Mouse (Mus musculus): ENCODE measurements around the gene Kalrn. TPM values are rescaled to one million over a fixed set of nuclear protein-coding genes. Genes with fewer than 3 reads are reported as not detected.

Kalrn gene
- polyA plus RNA-seq, 1 experiment from 2014 or later = 10.0 TPM

- Histone ChIP-seq H3K4me3 (replicated peaks) (no peak overlapping the region), H3K4me1 (replicated peaks) (no peaks in the 10 kb centered on the region), H3K36me3 (replicated peaks) (no peaks in the 10 kb centered on the region), H3K9me3 (replicated peaks) (no peaks in the 10 kb centered on the region), H3K27ac (replicated peaks) (no peak overlapping the region), H3K4me2 (no peak overlapping the region), H3K27me3 (0 out of 2 replicates have a peak, but pooled peaks cover 3% of the 10 kb centered on the region), H3K9ac (no peak overlapping the region)
- 59% methylated on average over 5 of the region's 5 CpGs for WGBS (ENCODE audit: insufficient replicate concordance)
- ATAC-seq (ENCODE audit: insufficient read depth) = no peak
Observed at GRCm38 (mm10) chr16:34430131-34430530, 143.2 kb downstream of the Kalrn start.

DNA sequence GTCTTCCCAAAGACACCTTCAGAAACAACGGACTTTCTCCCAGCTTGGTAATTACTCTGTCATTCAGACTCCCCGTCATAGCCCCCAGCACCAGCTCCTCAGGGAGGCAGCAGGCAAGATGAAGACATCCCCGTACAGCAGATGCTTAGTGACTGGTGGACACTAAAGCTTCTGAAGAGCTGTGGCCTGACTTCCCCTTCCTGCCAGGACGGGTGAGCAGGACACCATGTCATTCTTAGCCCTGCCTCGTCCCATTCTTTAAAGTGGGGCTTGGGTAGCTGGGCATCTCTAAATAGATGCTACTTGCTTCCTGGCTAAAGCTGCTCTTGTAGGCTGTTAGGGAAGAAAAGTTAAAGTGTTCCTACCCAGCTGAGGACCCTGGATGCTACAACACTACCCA, 145.7 kb downstream of the Kalrn start:
- Histone ChIP-seq H3K9ac (no peak overlapping the region), H3K36me3 (replicated peaks) (no peaks in the 10 kb centered on the region), H3K4me1 (replicated peaks) (no peaks in the 10 kb centered on the region), H3K4me2 (no peak overlapping the region), H3K27ac (replicated peaks) (no peak overlapping the region), H3K27me3 (0 out of 2 replicates have a peak, but pooled peaks cover 3% of the 10 kb centered on the region), H3K9me3 (replicated peaks) (no peaks in the 10 kb centered on the region), H3K4me3 (replicated peaks) (no peak overlapping the region)
- ATAC-seq (ENCODE audit: insufficient read depth) = no peak
- WGBS (ENCODE audit: insufficient replicate concordance) = 35% methylated on average over 5 of the region's 5 CpGs

DNA sequence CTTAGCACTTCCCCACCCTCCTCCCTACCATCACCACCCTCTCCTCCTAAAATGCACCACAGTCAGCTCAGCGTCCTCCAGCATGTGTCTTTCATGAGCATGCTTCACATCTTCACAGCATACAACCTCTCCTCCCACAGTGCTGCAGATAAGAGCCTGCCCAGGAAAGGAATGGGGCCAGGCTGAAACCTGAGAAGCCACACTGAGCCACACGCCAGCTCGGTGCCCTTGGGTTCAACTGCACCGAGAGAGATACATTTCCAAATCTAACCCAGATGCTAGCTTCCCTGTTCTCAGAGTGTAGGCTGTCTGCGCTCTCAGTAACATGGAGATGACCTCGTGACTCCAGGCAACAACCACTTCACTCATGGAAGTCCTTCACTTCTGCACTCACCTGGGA, 151.9 kb downstream of the Kalrn start:
- Histone ChIP-seq H3K36me3 (replicated peaks) (no peaks in the 10 kb centered on the region), H3K27ac (replicated peaks) (no peak overlapping the region), H3K9me3 (replicated peaks) (no peaks in the 10 kb centered on the region), H3K4me3 (replicated peaks) (no peak overlapping the region), H3K4me1 (replicated peaks) (no peaks in the 10 kb centered on the region), H3K27me3 (0 out of 2 replicates have a peak, but pooled peaks cover 3% of the 10 kb centered on the region), H3K9ac (no peak overlapping the region), H3K4me2 (no peak overlapping the region)
- WGBS (ENCODE audit: insufficient replicate concordance) = 30% methylated on average over 6 of the region's 6 CpGs
- ATAC-seq (ENCODE audit: insufficient read depth) = no peak

DNA sequence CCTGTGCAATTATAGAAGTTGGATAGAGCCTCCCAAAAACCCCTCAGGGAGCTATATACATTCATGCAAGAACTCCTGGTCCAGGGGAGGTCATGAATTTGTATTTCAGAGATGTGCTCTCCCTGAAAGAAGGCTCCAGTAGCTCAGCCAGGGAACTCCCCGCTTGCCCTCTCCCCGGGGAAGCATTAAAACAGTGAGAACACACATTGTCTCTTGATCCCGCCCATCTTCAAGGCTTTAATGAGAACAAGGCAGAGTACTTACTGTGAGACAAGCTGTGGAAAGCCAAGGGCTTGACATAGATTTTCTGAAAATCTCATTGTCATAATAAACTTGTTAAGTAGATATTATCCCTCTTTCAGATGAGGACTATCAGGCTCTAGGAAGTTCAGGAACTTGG, 155.4 kb downstream of the Kalrn start:
- Histone ChIP-seq H3K36me3 (replicated peaks) (no peaks in the 10 kb centered on the region), H3K4me1 (replicated peaks) (0 out of 2 replicates have a peak, but pooled peaks cover 5% of the 10 kb centered on the region), H3K27me3 (no peaks in the 10 kb centered on the region), H3K9me3 (replicated peaks) (no peaks in the 10 kb centered on the region), H3K9ac (no peak overlapping the region), H3K4me3 (replicated peaks) (no peak overlapping the region), H3K27ac (replicated peaks) (no peak overlapping the region), H3K4me2 (no peak overlapping the region)
- 64% methylated on average over 3 of the region's 3 CpGs for WGBS (ENCODE audit: insufficient replicate concordance)
- no peak for ATAC-seq (ENCODE audit: insufficient read depth)

DNA sequence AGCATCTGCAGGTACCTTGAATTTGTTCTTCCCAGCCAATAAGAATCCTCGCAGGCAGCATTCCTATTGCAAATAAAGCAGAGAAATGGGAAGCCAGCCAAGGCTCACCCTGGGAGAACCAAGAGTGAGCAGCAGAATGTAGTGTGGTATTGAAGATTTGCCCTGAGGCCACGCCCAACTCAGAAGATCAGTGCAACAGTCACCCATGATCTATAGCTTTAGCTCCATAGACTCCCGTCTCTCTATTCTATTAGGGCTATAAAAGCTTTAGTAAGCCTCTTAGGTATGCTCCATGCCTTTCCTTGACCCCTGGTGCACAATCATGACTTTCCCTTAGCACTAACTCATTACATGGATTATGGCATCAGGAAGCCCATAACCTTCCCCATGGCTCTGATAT, 155.9 kb downstream of the Kalrn start:
- no peaks in the 10 kb centered on the region for H3K9me3 ChIP-seq (replicated peaks)
- 0 out of 2 replicates have a peak, but pooled peaks cover 5% of the 10 kb centered on the region for H3K4me1 ChIP-seq (replicated peaks)
- 43% methylated on average over 3 of the region's 3 CpGs for WGBS (ENCODE audit: insufficient replicate concordance)
- H3K36me3 ChIP-seq (replicated peaks) = no peaks in the 10 kb centered on the region
- no peak overlapping the region for H3K4me3 ChIP-seq (replicated peaks)
- no peak for ATAC-seq (ENCODE audit: insufficient read depth)
- H3K9ac ChIP-seq = no peak overlapping the region
- H3K27me3 ChIP-seq = no peaks in the 10 kb centered on the region
- H3K4me2 ChIP-seq = no peak overlapping the region
- H3K27ac ChIP-seq (replicated peaks) = no peak overlapping the region

DNA sequence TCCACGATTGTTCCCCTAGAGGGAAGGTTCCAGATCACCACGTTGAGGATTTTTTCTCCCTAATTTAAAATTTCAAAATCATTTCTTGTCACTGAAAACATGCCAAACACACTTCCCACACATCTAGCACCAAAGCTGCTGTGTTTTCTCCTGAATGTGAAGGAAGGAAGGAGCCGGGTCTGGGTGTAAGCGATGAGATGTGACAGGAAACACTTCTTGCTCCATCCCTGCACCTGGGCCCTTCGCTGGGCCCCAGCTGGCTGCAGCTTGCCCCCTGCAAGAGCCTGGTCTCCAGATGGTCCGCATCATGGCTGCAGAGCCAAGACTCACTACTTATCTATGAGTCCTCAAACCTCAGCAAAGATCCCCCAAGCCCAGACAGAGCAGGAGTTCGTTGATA, 158.8 kb downstream of the Kalrn start:
- ATAC-seq (ENCODE audit: insufficient read depth) = no peak
- 0 out of 2 replicates have a peak, but pooled peaks cover 5% of the 10 kb centered on the region for H3K4me1 ChIP-seq (replicated peaks)
- 27% methylated on average over 7 of the region's 7 CpGs for WGBS (ENCODE audit: insufficient replicate concordance)
- H3K27me3 ChIP-seq = no peaks in the 10 kb centered on the region
- H3K36me3 ChIP-seq (replicated peaks) = no peaks in the 10 kb centered on the region
- H3K9me3 ChIP-seq (replicated peaks) = no peaks in the 10 kb centered on the region
- no peak overlapping the region for H3K4me3 ChIP-seq (replicated peaks)
- H3K4me2 ChIP-seq = no peak overlapping the region
- no peak overlapping the region for H3K9ac ChIP-seq
- H3K27ac ChIP-seq (replicated peaks) = no peak overlapping the region

DNA sequence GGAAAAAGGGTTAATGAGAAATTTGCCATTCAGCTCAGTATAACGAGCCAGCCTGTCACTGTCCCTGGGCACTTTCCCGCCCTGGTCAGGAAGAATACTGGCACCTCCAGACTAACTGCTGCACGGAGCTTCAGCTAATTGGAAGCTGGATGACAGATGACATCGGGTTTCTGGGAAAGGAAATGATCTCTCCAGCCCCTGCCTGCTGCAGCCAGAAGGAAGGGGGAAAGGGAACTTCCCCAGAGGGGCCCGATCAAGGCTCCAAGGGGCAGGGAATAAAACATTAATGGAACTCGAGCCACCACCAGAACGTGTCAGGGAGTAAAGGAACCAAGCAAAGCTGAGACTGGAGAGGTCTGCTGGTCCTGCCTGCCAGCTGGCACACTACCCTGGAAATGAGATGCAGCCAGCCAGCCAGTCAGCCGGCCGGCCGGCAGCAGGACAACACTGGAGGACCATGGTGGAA, 159.4 kb downstream of the Kalrn start:
- H3K27ac ChIP-seq (replicated peaks) = no peak overlapping the region
- H3K4me2 ChIP-seq = no peak overlapping the region
- 28% methylated on average over 10 of the region's 10 CpGs for WGBS (ENCODE audit: insufficient replicate concordance)
- H3K9me3 ChIP-seq (replicated peaks) = no peaks in the 10 kb centered on the region
- no peak for ATAC-seq (ENCODE audit: insufficient read depth)
- no peaks in the 10 kb centered on the region for H3K27me3 ChIP-seq
- no peak overlapping the region for H3K4me3 ChIP-seq (replicated peaks)
- H3K4me1 ChIP-seq (replicated peaks) = 0 out of 2 replicates have a peak, but pooled peaks cover 5% of the 10 kb centered on the region
- H3K9ac ChIP-seq = no peak overlapping the region
- no peaks in the 10 kb centered on the region for H3K36me3 ChIP-seq (replicated peaks)

- H3K9ac ChIP-seq = no peak overlapping the region
- no peaks in the 10 kb centered on the region for H3K9me3 ChIP-seq (replicated peaks)
- no peaks in the 10 kb centered on the region for H3K36me3 ChIP-seq (replicated peaks)
- H3K4me3 ChIP-seq (replicated peaks) = no peak overlapping the region
- 65% methylated on average over 8 of the region's 8 CpGs for WGBS (ENCODE audit: insufficient replicate concordance)
- H3K27ac ChIP-seq (replicated peaks) = no peak overlapping the region
- ATAC-seq (ENCODE audit: insufficient read depth) = no peak
- no peaks in the 10 kb centered on the region for H3K4me1 ChIP-seq (replicated peaks)
- H3K4me2 ChIP-seq = no peak overlapping the region
- no peaks in the 10 kb centered on the region for H3K27me3 ChIP-seq
Observed at GRCm38 (mm10) chr16:34407036-34407435, 166.3 kb downstream of the Kalrn start.

DNA sequence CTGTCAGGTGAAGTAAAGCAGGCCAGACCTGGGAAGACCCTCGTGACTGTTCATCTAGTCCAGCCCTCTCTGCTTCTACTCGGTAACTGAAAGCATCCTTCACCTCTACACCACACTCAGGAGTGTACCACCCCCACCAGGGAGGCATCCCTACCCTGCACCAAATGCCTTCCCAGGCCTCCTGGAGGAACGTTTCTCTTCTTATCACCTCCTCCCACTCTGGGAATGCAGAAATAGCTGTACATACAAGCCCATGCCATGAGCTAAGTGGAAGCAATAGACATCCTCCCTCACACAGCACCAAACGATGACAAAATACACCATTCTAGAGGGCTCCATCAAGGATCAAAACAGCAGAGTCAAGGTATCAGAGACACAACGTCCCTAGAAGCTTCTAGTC, 168.2 kb downstream of the Kalrn start:
- H3K27me3 ChIP-seq = no peaks in the 10 kb centered on the region
- H3K4me3 ChIP-seq (replicated peaks) = no peak overlapping the region
- H3K9me3 ChIP-seq (replicated peaks) = no peaks in the 10 kb centered on the region
- WGBS (ENCODE audit: insufficient replicate concordance) = 42% methylated on average over 5 of the region's 5 CpGs
- no peak overlapping the region for H3K4me2 ChIP-seq
- H3K9ac ChIP-seq = no peak overlapping the region
- ATAC-seq (ENCODE audit: insufficient read depth) = no peak
- H3K27ac ChIP-seq (replicated peaks) = no peak overlapping the region
- no peaks in the 10 kb centered on the region for H3K4me1 ChIP-seq (replicated peaks)
- no peaks in the 10 kb centered on the region for H3K36me3 ChIP-seq (replicated peaks)

DNA sequence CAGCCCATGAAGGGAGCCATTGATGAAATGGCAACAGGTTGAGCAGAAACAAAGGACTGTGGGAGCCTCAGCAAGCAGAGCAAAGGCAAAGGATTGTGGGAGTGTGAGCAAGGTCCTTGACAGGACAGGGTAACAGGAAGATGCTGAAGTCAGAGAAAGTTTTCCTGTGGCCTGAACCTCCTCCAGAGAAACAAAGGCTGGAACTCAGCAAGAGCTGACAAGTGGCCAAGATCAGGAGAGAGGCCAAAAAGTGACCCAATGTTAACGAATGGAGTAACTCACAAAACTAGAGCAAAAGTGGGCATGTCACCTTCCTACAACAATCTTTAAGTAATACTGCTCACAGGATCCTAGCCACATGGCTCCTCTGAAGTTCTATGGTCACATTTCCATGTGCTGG, 172.1 kb downstream of the Kalrn start:
- no peaks in the 10 kb centered on the region for H3K36me3 ChIP-seq (replicated peaks)
- no peaks in the 10 kb centered on the region for H3K9me3 ChIP-seq (replicated peaks)
- H3K4me3 ChIP-seq (replicated peaks) = no peak overlapping the region
- no peak overlapping the region for H3K4me2 ChIP-seq
- no peaks in the 10 kb centered on the region for H3K27me3 ChIP-seq
- no peak for ATAC-seq (ENCODE audit: insufficient read depth)
- no peak overlapping the region for H3K27ac ChIP-seq (replicated peaks)
- no peaks in the 10 kb centered on the region for H3K4me1 ChIP-seq (replicated peaks)
- 64% methylated on average over 1 of the region's 1 CpGs for WGBS (ENCODE audit: insufficient replicate concordance)
- H3K9ac ChIP-seq = no peak overlapping the region

- Histone ChIP-seq H3K27ac (replicated peaks) (no peak overlapping the region), H3K9ac (no peak overlapping the region), H3K4me3 (replicated peaks) (no peak overlapping the region), H3K27me3 (no peaks in the 10 kb centered on the region), H3K4me1 (replicated peaks) (no peaks in the 10 kb centered on the region), H3K36me3 (replicated peaks) (no peaks in the 10 kb centered on the region), H3K9me3 (replicated peaks) (no peaks in the 10 kb centered on the region), H3K4me2 (no peak overlapping the region)
- no peak for ATAC-seq (ENCODE audit: insufficient read depth)
- 38% methylated on average over 13 of the region's 13 CpGs for WGBS (ENCODE audit: insufficient replicate concordance)
Observed at GRCm38 (mm10) chr16:34400102-34400728, 173.1 kb downstream of the Kalrn start.

GRCm38 (mm10) chr16:34395221-34395811, 178.0 kb downstream of the Kalrn start:
- no peaks in the 10 kb centered on the region for H3K36me3 ChIP-seq (replicated peaks)
- ATAC-seq (ENCODE audit: insufficient read depth) = no peak
- H3K9me3 ChIP-seq (replicated peaks) = no peaks in the 10 kb centered on the region
- H3K9ac ChIP-seq = no peak overlapping the region
- H3K27me3 ChIP-seq = no peaks in the 10 kb centered on the region
- no peak overlapping the region for H3K27ac ChIP-seq (replicated peaks)
- no peak overlapping the region for H3K4me2 ChIP-seq
- no peak overlapping the region for H3K4me3 ChIP-seq (replicated peaks)
- H3K4me1 ChIP-seq (replicated peaks) = no peaks in the 10 kb centered on the region
